Mouse (Mus musculus) brain, embryonic 14.5 days (tissue): ENCODE measurements around the gene Gdf1.

Experiments
- CTCF ChIP-seq: fragments of 200-500 bp; IDR thresholded peaks from 2 replicates; pipeline ENCODE4 v1.5.1; 2012; ENCODE audit warnings: inconsistent platforms, mild to moderate bottlenecking, moderate library complexity, borderline replicate concordance; ENCODE audit not compliant: insufficient read depth, insufficient read length; ENCODE audit errors: extremely low read depth
- POLR2A ChIP-seq: fragments of 200-500 bp; IDR thresholded peaks from 2 replicates; pipeline ENCODE4 v1.6.1; 2012; ENCODE audit warnings: mild to moderate bottlenecking, inconsistent platforms, borderline replicate concordance; ENCODE audit not compliant: poor library complexity, insufficient read depth, insufficient read length, severe bottlenecking; ENCODE audit errors: extremely low read depth

DNA sequence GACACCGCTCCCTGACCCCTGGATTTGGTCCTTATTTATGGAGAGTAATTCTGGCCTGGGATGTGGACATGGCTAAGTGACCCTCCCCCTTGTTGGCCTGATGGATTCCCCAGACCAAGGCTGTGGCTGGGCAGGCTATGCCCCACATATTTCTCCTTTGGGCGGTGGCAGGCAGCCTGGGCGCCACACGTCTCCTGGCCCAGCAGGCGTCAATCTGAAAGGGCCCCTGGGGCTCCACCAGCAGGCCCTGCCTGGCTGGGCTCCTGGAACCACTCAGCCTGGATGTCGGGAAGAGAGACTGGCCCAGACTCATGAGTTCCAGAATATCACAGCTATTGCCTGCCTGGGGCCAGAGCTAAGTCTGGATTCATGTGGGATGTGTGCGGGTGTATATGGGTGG, 40.9 kb downstream of the Gdf1 start:
- TF ChIP-seq CTCF, result no peak
- TF ChIP-seq POLR2A, result no peak
